In the genomic region with DNA sequence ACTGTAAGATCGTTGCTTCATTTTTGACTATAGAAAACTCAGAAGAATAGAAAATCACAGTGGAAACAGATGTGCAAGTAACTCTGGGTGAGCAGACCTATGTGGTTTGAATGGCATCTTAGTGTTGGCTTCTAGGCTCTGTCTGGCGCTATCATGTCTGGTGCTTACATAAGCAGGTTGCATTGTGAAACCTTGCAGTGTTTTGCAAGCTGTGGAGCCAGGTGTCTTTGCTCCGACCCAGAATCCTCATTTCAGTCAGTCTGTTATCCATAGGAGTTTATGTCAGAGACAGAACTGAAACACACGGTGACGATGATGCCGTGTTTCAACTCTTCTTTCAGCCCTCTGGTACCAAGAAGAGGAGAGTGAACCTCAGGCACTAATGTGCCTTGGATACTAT, we compare ENCODE assay signal across 17 mouse cellular contexts. TPM values are rescaled to one million over a fixed set of nuclear protein-coding genes. Genes with fewer than 3 reads are reported as not detected.
DNase-seq lines count a peak whose midpoint lies in the region; ATAC-seq and TF ChIP-seq lines count a peak whose summit lies in the region.
"Had no signal": no experiment of that assay in that cellular context is flagged by ENCODE, and none has a peak within 500 bp of the region (broad histone marks: within the 10 kb centered on the region; RNA-seq: fewer than 3 reads in every experiment).

No protein-coding gene starts in this region.

- peak overlapping the region; percentile 78; the same call in 1 of the 2 replicates for H3K4me3 ChIP-seq in heart, embryonic 15.5 days
- H3K4me3 ChIP-seq in stomach, embryonic 15.5 days (replicated peaks) = no peak overlapping the region
- H3K4me3 ChIP-seq in stomach, postnatal 0 days (ENCODE audit: low read depth, low read length) = no peak overlapping the region
- H3K4me3 ChIP-seq: forebrain, embryonic 13.5 days; hindbrain, embryonic 12.5 days; limb, embryonic 12.5 days; midbrain, embryonic 13.5 days; neural tube, embryonic 15.5 days had no signal

- H3K4me2 ChIP-seq in heart, embryonic 15.5 days = peak overlapping the region; percentile 74; the same call in 1 of the 2 replicates
- H3K4me2 ChIP-seq in stomach, embryonic 15.5 days = peak overlapping the region; percentile 62; the same call in 1 of the 2 replicates
- H3K4me2 ChIP-seq in stomach, postnatal 0 days (replicated peaks; ENCODE audit: low read depth) = no peak overlapping the region
- H3K4me2 ChIP-seq: forebrain, embryonic 13.5 days; hindbrain, embryonic 12.5 days; neural tube, embryonic 15.5 days had no signal

- H3K4me1 ChIP-seq in heart, embryonic 15.5 days (replicated peaks) = peaks cover 20% of the 10 kb centered on the region
- peaks cover 23% of the 10 kb centered on the region; the same call in 1 of the 2 replicates for H3K4me1 ChIP-seq in stomach, embryonic 15.5 days
- H3K4me1 ChIP-seq in stomach, postnatal 0 days (replicated peaks; ENCODE audit: control insufficient read depth, insufficient read depth) = peaks cover 5% of the 10 kb centered on the region; the same call in 1 of the 2 replicates

- no peaks in the 10 kb centered on the region for H3K9me3 ChIP-seq in heart, embryonic 15.5 days (replicated peaks)
- no peaks in the 10 kb centered on the region for H3K9me3 ChIP-seq in stomach, embryonic 15.5 days
- no peaks in the 10 kb centered on the region for H3K9me3 ChIP-seq in stomach, postnatal 0 days (ENCODE audit: control insufficient read depth, low read length)
- H3K9me3 ChIP-seq: forebrain, embryonic 13.5 days; hindbrain, embryonic 12.5 days; limb, embryonic 12.5 days; midbrain, embryonic 13.5 days; neural tube, embryonic 15.5 days had no signal

- H3K36me3 ChIP-seq in heart, embryonic 15.5 days = peaks cover 22% of the 10 kb centered on the region; the same call in 1 of the 2 replicates
- peaks cover 8% of the 10 kb centered on the region; the same call in 1 of the 2 replicates for H3K36me3 ChIP-seq in stomach, embryonic 15.5 days
- peaks cover 13% of the 10 kb centered on the region for H3K36me3 ChIP-seq in stomach, postnatal 0 days (ENCODE audit: control insufficient read depth, insufficient read depth, low read length)
- H3K36me3 ChIP-seq: neural tube, embryonic 15.5 days had no signal

- no peak overlapping the region for H3K27ac ChIP-seq in heart, embryonic 15.5 days
- no peak overlapping the region; the same call in 1 of the 2 replicates for H3K27ac ChIP-seq in stomach, embryonic 15.5 days
- H3K27ac ChIP-seq in stomach, postnatal 0 days (replicated peaks) = no peak overlapping the region
- H3K27ac ChIP-seq: forebrain, embryonic 13.5 days; hindbrain, embryonic 12.5 days; limb, embryonic 12.5 days; midbrain, embryonic 13.5 days; neural tube, embryonic 15.5 days had no signal

- WGBS in heart, embryonic 15.5 days = 79% methylated on average over 6 of the region's 6 CpGs
- WGBS in stomach, embryonic 15.5 days = 69% methylated on average over 6 of the region's 6 CpGs
- WGBS in stomach, postnatal 0 days = 65% methylated on average over 6 of the region's 6 CpGs

- H3K27me3 ChIP-seq in heart, embryonic 15.5 days = no peaks in the 10 kb centered on the region
- H3K27me3 ChIP-seq in stomach, embryonic 15.5 days (replicated peaks) = no peaks in the 10 kb centered on the region
- H3K27me3 ChIP-seq in stomach, postnatal 0 days (ENCODE audit: control insufficient read depth, insufficient read depth, low read length) = no peaks in the 10 kb centered on the region
- H3K27me3 ChIP-seq: forebrain, embryonic 13.5 days; hindbrain, embryonic 12.5 days; limb, embryonic 12.5 days; midbrain, embryonic 13.5 days; neural tube, embryonic 15.5 days had no signal

- DNase-seq in cerebellum, adult 9-10 months = peak; percentile 63
- no peak for DNase-seq in cerebellum, postnatal 36 days
- DNase-seq in heart, adult 18-20 months = no peak
- no peak for DNase-seq in stomach, postnatal 0 days (ENCODE audit: low spot score)
- DNase-seq in yolk sac, embryonic 10.5 days (ENCODE audit: low spot score) = peak; percentile 32
- no peak for DNase-seq in frontal cortex, postnatal 14 days (ENCODE audit: low spot score in 2 of 2)
- DNase-seq: adrenal gland, adult 8-10 months; cerebellum, adult 11 months; lung, embryonic 14.5 days had no signal

- ATAC-seq in heart, embryonic 15.5 days (replicated peaks; ENCODE audit: insufficient number of reproducible peaks, insufficient read depth, low FRiP score, low read depth) = no peak
- no peak for ATAC-seq in stomach, embryonic 15.5 days (ENCODE audit: insufficient read depth, low FRiP score, low read depth)
- ATAC-seq in stomach, postnatal 0 days (ENCODE audit: low FRiP score, low TSS enrichment) = no peak
- ATAC-seq: forebrain, embryonic 13.5 days; inflammation-experienced regulatory T-cells, adult 6 months; midbrain, embryonic 13.5 days had no signal

- no peak for TF ChIP-seq EP300 in stomach, postnatal 0 days (optimal IDR thresholded peaks at IDR 0.05)

- no peak for TF ChIP-seq CTCF in stomach, postnatal 0 days (IDR thresholded peaks at IDR 0.05; ENCODE audit: low read depth)

- H3K9ac ChIP-seq in heart, embryonic 15.5 days = no peak overlapping the region
- H3K9ac ChIP-seq in stomach, embryonic 15.5 days = no peak overlapping the region
- H3K9ac ChIP-seq in stomach, postnatal 0 days (ENCODE audit: low read length) = no peak overlapping the region
- H3K9ac ChIP-seq: forebrain, embryonic 13.5 days; hindbrain, embryonic 12.5 days; limb, embryonic 12.5 days; midbrain, embryonic 13.5 days; neural tube, embryonic 15.5 days had no signal

RNA-seq across cellular contexts. Expression of gene Stard5, which starts 2.1 kb away (rescaled TPM):
- polyA plus RNA-seq in heart, embryonic 15.5 days (2015; fragmentation: Nextera tagmentation; extraction: Ambion mirVana) = 29.8 and 36.0 TPM in 2 replicates
- 10 to 100 TPM in 1 of 2 experiments, 1 to 10 TPM in 1; 7.5 to 10.9 TPM for total RNA-seq in heart, adult 18-20 months (2021)
- 25.8 and 29.8 TPM in 2 replicates for polyA plus RNA-seq in stomach, embryonic 15.5 days (2015; fragmentation: Nextera tagmentation; extraction: Ambion mirVana)
- polyA plus RNA-seq in stomach, postnatal 0 days (2015; fragmentation: Nextera tagmentation; extraction: Ambion mirVana) = 33.8 and 34.1 TPM in 2 replicates

RNA-seq across cellular contexts. Expression of gene Tmc3, which starts 49.1 kb away (rescaled TPM):
- 0.64 and 2.0 TPM in 2 replicates for polyA plus RNA-seq in heart, embryonic 15.5 days (2015; fragmentation: Nextera tagmentation; extraction: Ambion mirVana)
- under 1 TPM; 0.10 to 0.17 TPM for total RNA-seq in heart, adult 18-20 months (2021)
- polyA plus RNA-seq in stomach, embryonic 15.5 days (2015; fragmentation: Nextera tagmentation; extraction: Ambion mirVana) = 0.88 and 0.94 TPM in 2 replicates
- polyA plus RNA-seq in stomach, postnatal 0 days (2015; fragmentation: Nextera tagmentation; extraction: Ambion mirVana) = 1.1 and 1.2 TPM in 2 replicates

Comparison
In these comparisons a context has a peak if more than half of its experiments do, and no peak if none do; other contexts are left out.
1. DNase-seq: peak in cerebellum, adult 9-10 months (single experiment) and yolk sac, embryonic 10.5 days (single experiment); none in cerebellum, postnatal 36 days (0 of 2), heart, adult 18-20 months (0 of 2), stomach, postnatal 0 days (single experiment) and frontal cortex, postnatal 14 days (0 of 2).